Mouse (Mus musculus): ENCODE measurements around the gene Rif1. TPM values are rescaled to one million over a fixed set of nuclear protein-coding genes. Genes with fewer than 3 reads are reported as not detected.
A peak's percentile ranks its signal among the peaks of the same experiment; 100 is the strongest.

Rif1 gene
- polyA plus RNA-seq, 1 experiment from 2014 or later, result 46.6 TPM

GRCm38 (mm10) chr2:52038558-52038957 is 34.1 kb upstream of the Rif1 start:
- no peak for DNase-seq (ENCODE audit: low spot score)
- H3K4me3 ChIP-seq (ENCODE audit: low read depth, low read length), result peak overlapping the region; percentile 46
- H3K27ac ChIP-seq (ENCODE audit: low read depth), result no peak overlapping the region
- H3K36me3 ChIP-seq (ENCODE audit: control insufficient read depth, insufficient read depth, low read length), result no peaks in the 10 kb centered on the region
- no peak for ATAC-seq (replicated peaks; ENCODE audit: low FRiP score, low TSS enrichment, low read depth)
- H3K27me3 ChIP-seq (replicated peaks; ENCODE audit: control insufficient read depth, insufficient read depth, low read length), result 0 out of 2 replicates have a peak, but pooled peaks cover 2% of the 10 kb centered on the region
- no peaks in the 10 kb centered on the region for H3K9me3 ChIP-seq (ENCODE audit: control insufficient read depth, low read length)
- H3K9ac ChIP-seq (ENCODE audit: low read length), result no peak overlapping the region
- H3K4me1 ChIP-seq (replicated peaks; ENCODE audit: control insufficient read depth, insufficient read depth, low read length), result 0 out of 2 replicates have a peak, but pooled peaks cover 3% of the 10 kb centered on the region
- peak overlapping the region; percentile 62 for H3K4me2 ChIP-seq (ENCODE audit: low read length)
- 51% methylated on average over 5 of the region's 5 CpGs for WGBS

GRCm38 (mm10) chr2:52039083-52039801 is 33.4 kb upstream of the Rif1 start:
- ATAC-seq (replicated peaks; ENCODE audit: low FRiP score, low TSS enrichment, low read depth) (no peak), DNase-seq (ENCODE audit: low spot score) (no peak)
- no peak overlapping the region for H3K4me2 ChIP-seq (ENCODE audit: low read length)
- H3K27ac ChIP-seq (ENCODE audit: low read depth), result no peak overlapping the region
- H3K36me3 ChIP-seq (ENCODE audit: control insufficient read depth, insufficient read depth, low read length), result no peaks in the 10 kb centered on the region
- 0 out of 2 replicates have a peak, but pooled peaks cover 2% of the 10 kb centered on the region for H3K27me3 ChIP-seq (replicated peaks; ENCODE audit: control insufficient read depth, insufficient read depth, low read length)
- H3K4me3 ChIP-seq (ENCODE audit: low read depth, low read length), result no peak overlapping the region
- no peak overlapping the region for H3K9ac ChIP-seq (ENCODE audit: low read length)
- 0 out of 2 replicates have a peak, but pooled peaks cover 3% of the 10 kb centered on the region for H3K4me1 ChIP-seq (replicated peaks; ENCODE audit: control insufficient read depth, insufficient read depth, low read length)
- WGBS, result 83% methylated on average over 8 of the region's 8 CpGs
- no peaks in the 10 kb centered on the region for H3K9me3 ChIP-seq (ENCODE audit: control insufficient read depth, low read length)

- H3K4me2 ChIP-seq (ENCODE audit: low read length), result no peak overlapping the region
- H3K27me3 ChIP-seq (replicated peaks; ENCODE audit: control insufficient read depth, insufficient read depth, low read length), result 0 out of 2 replicates have a peak, but pooled peaks cover 2% of the 10 kb centered on the region
- no peak overlapping the region for H3K9ac ChIP-seq (ENCODE audit: low read length)
- DNase-seq (ENCODE audit: low spot score), result no peak
- no peaks in the 10 kb centered on the region for H3K36me3 ChIP-seq (ENCODE audit: control insufficient read depth, insufficient read depth, low read length)
- H3K9me3 ChIP-seq (ENCODE audit: control insufficient read depth, low read length), result no peaks in the 10 kb centered on the region
- no peak overlapping the region for H3K4me3 ChIP-seq (ENCODE audit: low read depth, low read length)
- 93% methylated on average over 3 of the region's 3 CpGs for WGBS
- no peak for ATAC-seq (replicated peaks; ENCODE audit: low FRiP score, low TSS enrichment, low read depth)
- no peak overlapping the region for H3K27ac ChIP-seq (ENCODE audit: low read depth)
- 0 out of 2 replicates have a peak, but pooled peaks cover 3% of the 10 kb centered on the region for H3K4me1 ChIP-seq (replicated peaks; ENCODE audit: control insufficient read depth, insufficient read depth, low read length)
These were observed 30.5 kb upstream of the Rif1 start for GRCm38 (mm10) chr2:52042132-52042531.

- DNase-seq (ENCODE audit: low spot score), result no peak
- WGBS, result 70% methylated on average over 5 of the region's 5 CpGs
- Histone ChIP-seq H3K9ac (ENCODE audit: low read length) (no peak overlapping the region), H3K27ac (ENCODE audit: low read depth) (no peak overlapping the region), H3K4me3 (ENCODE audit: low read depth, low read length) (no peak overlapping the region), H3K9me3 (ENCODE audit: control insufficient read depth, low read length) (no peaks in the 10 kb centered on the region), H3K4me1 (replicated peaks; ENCODE audit: control insufficient read depth, insufficient read depth, low read length) (0 out of 2 replicates have a peak, but pooled peaks cover 3% of the 10 kb centered on the region), H3K4me2 (ENCODE audit: low read length) (no peak overlapping the region), H3K36me3 (ENCODE audit: control insufficient read depth, insufficient read depth, low read length) (no peaks in the 10 kb centered on the region), H3K27me3 (replicated peaks; ENCODE audit: control insufficient read depth, insufficient read depth, low read length) (0 out of 2 replicates have a peak, but pooled peaks cover 2% of the 10 kb centered on the region)
- ATAC-seq (replicated peaks; ENCODE audit: low FRiP score, low TSS enrichment, low read depth), result no peak
These were observed 29.9 kb upstream of the Rif1 start for GRCm38 (mm10) chr2:52042714-52043113.

GRCm38 (mm10) chr2:52043485-52043884 is 29.1 kb upstream of the Rif1 start:
- Histone ChIP-seq H3K36me3 (ENCODE audit: control insufficient read depth, insufficient read depth, low read length) (no peaks in the 10 kb centered on the region), H3K27me3 (replicated peaks; ENCODE audit: control insufficient read depth, insufficient read depth, low read length) (0 out of 2 replicates have a peak, but pooled peaks cover 2% of the 10 kb centered on the region), H3K9ac (ENCODE audit: low read length) (no peak overlapping the region), H3K27ac (ENCODE audit: low read depth) (no peak overlapping the region), H3K9me3 (ENCODE audit: control insufficient read depth, low read length) (no peaks in the 10 kb centered on the region), H3K4me2 (ENCODE audit: low read length) (no peak overlapping the region), H3K4me1 (replicated peaks; ENCODE audit: control insufficient read depth, insufficient read depth, low read length) (0 out of 2 replicates have a peak, but pooled peaks cover 2% of the 10 kb centered on the region), H3K4me3 (ENCODE audit: low read depth, low read length) (no peak overlapping the region)
- WGBS, result 92% methylated on average over 11 of the region's 11 CpGs
- DNase-seq (ENCODE audit: low spot score), result no peak
- no peak for ATAC-seq (replicated peaks; ENCODE audit: low FRiP score, low TSS enrichment, low read depth)

- Histone ChIP-seq H3K4me2 (ENCODE audit: low read length) (no peak overlapping the region), H3K36me3 (ENCODE audit: control insufficient read depth, insufficient read depth, low read length) (no peaks in the 10 kb centered on the region), H3K27ac (ENCODE audit: low read depth) (no peak overlapping the region), H3K27me3 (replicated peaks; ENCODE audit: control insufficient read depth, insufficient read depth, low read length) (no peaks in the 10 kb centered on the region), H3K9ac (ENCODE audit: low read length) (no peak overlapping the region), H3K4me3 (ENCODE audit: low read depth, low read length) (no peak overlapping the region), H3K9me3 (ENCODE audit: control insufficient read depth, low read length) (no peaks in the 10 kb centered on the region), H3K4me1 (replicated peaks; ENCODE audit: control insufficient read depth, insufficient read depth, low read length) (no peaks in the 10 kb centered on the region)
- no peak for DNase-seq (ENCODE audit: low spot score)
- 79% methylated on average over 5 of the region's 5 CpGs for WGBS
- ATAC-seq (replicated peaks; ENCODE audit: low FRiP score, low TSS enrichment, low read depth), result no peak
These were observed 26.6 kb upstream of the Rif1 start for GRCm38 (mm10) chr2:52046032-52046431.

- no peaks in the 10 kb centered on the region for H3K27me3 ChIP-seq (replicated peaks; ENCODE audit: control insufficient read depth, insufficient read depth, low read length)
- no peaks in the 10 kb centered on the region for H3K4me1 ChIP-seq (replicated peaks; ENCODE audit: control insufficient read depth, insufficient read depth, low read length)
- no peaks in the 10 kb centered on the region for H3K9me3 ChIP-seq (ENCODE audit: control insufficient read depth, low read length)
- ATAC-seq (replicated peaks; ENCODE audit: low FRiP score, low TSS enrichment, low read depth) (no peak), DNase-seq (ENCODE audit: low spot score) (no peak)
- no peak overlapping the region for H3K27ac ChIP-seq (ENCODE audit: low read depth)
- no peaks in the 10 kb centered on the region for H3K36me3 ChIP-seq (ENCODE audit: control insufficient read depth, insufficient read depth, low read length)
- 89% methylated on average over 11 of the region's 11 CpGs for WGBS
- no peak overlapping the region for H3K4me3 ChIP-seq (ENCODE audit: low read depth, low read length)
- H3K9ac ChIP-seq (ENCODE audit: low read length), result no peak overlapping the region
- H3K4me2 ChIP-seq (ENCODE audit: low read length), result no peak overlapping the region
These were observed 21.8 kb upstream of the Rif1 start for GRCm38 (mm10) chr2:52050823-52051222.

GRCm38 (mm10) chr2:52052335-52052734 is 20.3 kb upstream of the Rif1 start:
- no peak for ATAC-seq (replicated peaks; ENCODE audit: low FRiP score, low TSS enrichment, low read depth)

GRCm38 (mm10) chr2:52053502-52053901 is 19.1 kb upstream of the Rif1 start:
- Histone ChIP-seq H3K27ac (ENCODE audit: low read depth) (no peak overlapping the region), H3K4me3 (ENCODE audit: low read depth, low read length) (no peak overlapping the region), H3K9me3 (ENCODE audit: control insufficient read depth, low read length) (no peaks in the 10 kb centered on the region), H3K9ac (ENCODE audit: low read length) (no peak overlapping the region), H3K36me3 (ENCODE audit: control insufficient read depth, insufficient read depth, low read length) (no peaks in the 10 kb centered on the region), H3K4me2 (ENCODE audit: low read length) (no peak overlapping the region), H3K4me1 (replicated peaks; ENCODE audit: control insufficient read depth, insufficient read depth, low read length) (no peaks in the 10 kb centered on the region), H3K27me3 (replicated peaks; ENCODE audit: control insufficient read depth, insufficient read depth, low read length) (no peaks in the 10 kb centered on the region)
- DNase-seq (ENCODE audit: low spot score) (no peak), ATAC-seq (replicated peaks; ENCODE audit: low FRiP score, low TSS enrichment, low read depth) (no peak)
- WGBS, result 25% methylated on average over 5 of the region's 5 CpGs

More at GRCm38 (mm10) chr2:52052335-52052734, 20.3 kb upstream of the Rif1 start:
- no peaks in the 10 kb centered on the region for H3K27me3 ChIP-seq (replicated peaks; ENCODE audit: control insufficient read depth, insufficient read depth, low read length)
- no peak for DNase-seq (ENCODE audit: low spot score)
- H3K4me1 ChIP-seq (replicated peaks; ENCODE audit: control insufficient read depth, insufficient read depth, low read length), result no peaks in the 10 kb centered on the region
- no peaks in the 10 kb centered on the region for H3K9me3 ChIP-seq (ENCODE audit: control insufficient read depth, low read length)
- 89% methylated on average over 4 of the region's 4 CpGs for WGBS
- H3K4me2 ChIP-seq (ENCODE audit: low read length), result no peak overlapping the region
- H3K36me3 ChIP-seq (ENCODE audit: control insufficient read depth, insufficient read depth, low read length), result no peaks in the 10 kb centered on the region
- H3K4me3 ChIP-seq (ENCODE audit: low read depth, low read length), result no peak overlapping the region
- no peak overlapping the region for H3K27ac ChIP-seq (ENCODE audit: low read depth)
- no peak overlapping the region for H3K9ac ChIP-seq (ENCODE audit: low read length)

Data from intestine, embryonic 14.5 days (tissue).